In the genomic region with DNA sequence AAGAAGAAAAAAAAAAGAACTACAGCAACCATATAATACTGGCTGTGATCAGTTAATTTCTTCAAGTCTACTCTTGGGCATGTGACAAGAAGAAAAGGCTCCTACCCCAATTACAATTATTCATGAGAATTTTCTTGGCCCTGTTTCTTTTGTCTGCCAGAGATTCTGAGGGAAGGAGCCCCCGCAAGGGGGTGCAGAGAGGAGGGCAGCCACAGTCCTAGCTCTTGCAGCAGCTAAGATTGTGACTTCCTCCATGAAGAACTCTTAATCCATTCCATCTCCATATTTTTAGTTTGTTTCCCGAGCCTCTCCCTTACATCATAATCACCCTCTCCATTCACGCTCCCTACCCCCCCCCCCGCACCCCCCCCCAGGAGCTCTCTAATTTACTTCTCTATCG, we compare ENCODE assay signal across 10 mouse cellular contexts. TPM values are rescaled to one million over a fixed set of nuclear protein-coding genes. Genes with fewer than 3 reads are reported as not detected.
DNase-seq lines count a peak whose midpoint lies in the region; ATAC-seq and TF ChIP-seq lines count a peak whose summit lies in the region.
"Had no signal": no experiment of that assay in that cellular context is flagged by ENCODE, and none has a peak within 500 bp of the region (broad histone marks: within the 10 kb centered on the region; RNA-seq: fewer than 3 reads in every experiment).

No protein-coding gene starts in this region.

- H3K27me3 ChIP-seq in forebrain, embryonic 16.5 days (replicated peaks; ENCODE audit: control insufficient read depth, insufficient read depth, low read length), result no peaks in the 10 kb centered on the region
- no peaks in the 10 kb centered on the region for H3K27me3 ChIP-seq in midbrain, postnatal 0 days (ENCODE audit: insufficient read depth, low read length)

- peak overlapping the region; percentile 51 for H3K4me2 ChIP-seq in forebrain, embryonic 16.5 days (ENCODE audit: low read length)
- peak overlapping the region; percentile 37; the same call in 1 of the 2 replicates for H3K4me2 ChIP-seq in midbrain, postnatal 0 days (ENCODE audit: low read depth, low read length, poor library complexity, severe bottlenecking)

- no peak for DNase-seq in gastrocnemius, adult 2 months
- no peak for DNase-seq in gastrocnemius, adult 8-10 months (ENCODE audit: low spot score in 2 of 2)
- peak; percentile 47 to 63 for DNase-seq in left cerebral cortex, postnatal 14 days (ENCODE audit: low spot score in 2 of 2)
- no peak for DNase-seq in midbrain, postnatal 0 days (ENCODE audit: low spot score)
- DNase-seq in adrenal gland, postnatal 36 days, result no peak
- no peak for DNase-seq in thymus, postnatal 4 days
- no peak for DNase-seq in cerebellum, adult 9-10 months
- DNase-seq: heart, adult 11 months; thymus, postnatal 36 days had no signal

- H3K36me3 ChIP-seq in forebrain, embryonic 16.5 days (ENCODE audit: control insufficient read depth, insufficient read depth), result no peaks in the 10 kb centered on the region
- H3K36me3 ChIP-seq in midbrain, postnatal 0 days (ENCODE audit: insufficient read depth, low read length), result peaks cover 7% of the 10 kb centered on the region; the same call in 1 of the 2 replicates

- peak overlapping the region; percentile 47 for H3K9ac ChIP-seq in forebrain, embryonic 16.5 days (replicated peaks; ENCODE audit: low read depth, low read length)
- H3K9ac ChIP-seq in midbrain, postnatal 0 days (replicated peaks; ENCODE audit: low read length, poor library complexity, severe bottlenecking), result no peak overlapping the region

- TF ChIP-seq CTCF in gastrocnemius, adult 2 months (IDR thresholded peaks at IDR 0.05), result no peak
- TF ChIP-seq CTCF in midbrain, postnatal 0 days (IDR thresholded peaks at IDR 0.05), result no peak; the same call in 1 of the 2 replicates

- peaks cover 23% of the 10 kb centered on the region for H3K4me1 ChIP-seq in forebrain, embryonic 16.5 days (replicated peaks; ENCODE audit: control insufficient read depth, insufficient read depth, low read length)
- H3K4me1 ChIP-seq in midbrain, postnatal 0 days (ENCODE audit: insufficient read depth, low read length), result peaks cover 9% of the 10 kb centered on the region; the same call in 1 of the 2 replicates

- ATAC-seq in forebrain, embryonic 16.5 days, result peak; percentile 86
- ATAC-seq in midbrain, postnatal 0 days (ENCODE audit: low FRiP score), result peak; percentile 51

- no peaks in the 10 kb centered on the region for H3K9me3 ChIP-seq in forebrain, embryonic 16.5 days (ENCODE audit: control insufficient read depth, low read length)
- no peaks in the 10 kb centered on the region for H3K9me3 ChIP-seq in midbrain, postnatal 0 days (ENCODE audit: low read length)

- 3% methylated on average over 5 of the region's 5 CpGs for WGBS in forebrain, embryonic 16.5 days
- WGBS in midbrain, postnatal 0 days, result 4% methylated on average over 3 of the region's 5 CpGs

- H3K4me3 ChIP-seq in gastrocnemius, adult 2 months, result peak overlapping the region; percentile 29; the same call in 1 of the 2 replicates
- H3K4me3 ChIP-seq in forebrain, embryonic 16.5 days (replicated peaks; ENCODE audit: low read length), result peak overlapping the region; percentile 35
- no peak overlapping the region for H3K4me3 ChIP-seq in midbrain, postnatal 0 days (ENCODE audit: low read depth, low read length)

- intact Hi-C loops in gastrocnemius, adult 2 months (cut with DNase I), result no loop called here
- intact Hi-C loops in left cerebral cortex, postnatal 14 days (cut with DNase I), result loop anchor here (1.0 kb wide), 1 partner anchor 37 kb away; no protein-coding TSS in a partner anchor

- no peak overlapping the region for H3K27ac ChIP-seq in gastrocnemius, adult 2 months
- peak overlapping the region; percentile 85 for H3K27ac ChIP-seq in forebrain, embryonic 16.5 days (ENCODE audit: low read length)
- peak overlapping the region; percentile 93 for H3K27ac ChIP-seq in midbrain, postnatal 0 days (ENCODE audit: low read depth, low read length)

RNA-seq across cellular contexts. Expression of a gene that starts 39.4 kb away (rescaled TPM):
- total RNA-seq in gastrocnemius, adult 2 months (2021), result under 1 TPM; 0.33 to 0.59 TPM
- under 1 TPM; 0.17 to 0.68 (median 0.43) TPM for total RNA-seq in gastrocnemius, adult 8-10 months (2022)
- 9.5 and 11.1 TPM in 2 replicates for polyA plus RNA-seq in forebrain, embryonic 16.5 days (2015; fragmentation: Nextera tagmentation; extraction: Ambion mirVana)
- 10 to 100 TPM; 39.2 to 40.9 TPM for total RNA-seq in left cerebral cortex, postnatal 14 days (2021)
- 78.5 and 79.5 TPM in 2 replicates for total RNA-seq in midbrain, postnatal 0 days (2014; rRNA removed)
- polyA plus RNA-seq in midbrain, postnatal 0 days (2015; fragmentation: Nextera tagmentation; extraction: Ambion mirVana), result 11.2 and 12.9 TPM in 2 replicates
- 1 to 10 TPM; 2.1 to 9.0 TPM for total RNA-seq in adrenal gland, postnatal 36 days (2021)

Comparison
In these comparisons a context has a peak if more than half of its experiments do, and no peak if none do; other contexts are left out.
1. DNase-seq: peak in left cerebral cortex, postnatal 14 days (2 of 2); none in gastrocnemius, adult 2 months (single experiment), gastrocnemius, adult 8-10 months (0 of 2), midbrain, postnatal 0 days (single experiment), adrenal gland, postnatal 36 days (0 of 2), thymus, postnatal 4 days (single experiment) and cerebellum, adult 9-10 months (single experiment).